Mouse (Mus musculus): ENCODE measurements at regions not wholly inside any gene's neighbourhood (a gene's known extent, or its start where the extent isn't known, plus 50 kb on each side); places are given as distances from the start of the nearest gene placed in this dataset.

DNA sequence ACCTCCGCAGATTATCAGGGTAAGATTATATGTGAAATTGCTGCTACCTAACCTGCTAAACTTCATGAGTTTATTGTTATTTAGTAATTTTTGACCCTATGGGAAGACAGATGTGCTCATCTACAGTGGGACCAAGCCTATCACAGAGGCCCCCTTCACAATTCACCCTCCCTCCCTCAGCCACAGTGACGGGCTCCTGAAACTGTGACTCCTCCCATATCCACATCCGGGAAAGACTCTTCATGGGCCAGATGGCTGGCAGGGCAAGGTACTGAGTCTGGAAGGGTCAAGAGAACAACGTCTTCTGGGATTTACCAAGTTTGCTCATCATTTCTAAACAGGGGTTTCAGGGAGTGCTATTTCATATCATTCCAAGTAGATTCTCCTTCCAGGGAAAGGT is 84.1 kb upstream of the Irs2 start:
- ATAC-seq (ENCODE audit: low TSS enrichment), result no peak

DNA sequence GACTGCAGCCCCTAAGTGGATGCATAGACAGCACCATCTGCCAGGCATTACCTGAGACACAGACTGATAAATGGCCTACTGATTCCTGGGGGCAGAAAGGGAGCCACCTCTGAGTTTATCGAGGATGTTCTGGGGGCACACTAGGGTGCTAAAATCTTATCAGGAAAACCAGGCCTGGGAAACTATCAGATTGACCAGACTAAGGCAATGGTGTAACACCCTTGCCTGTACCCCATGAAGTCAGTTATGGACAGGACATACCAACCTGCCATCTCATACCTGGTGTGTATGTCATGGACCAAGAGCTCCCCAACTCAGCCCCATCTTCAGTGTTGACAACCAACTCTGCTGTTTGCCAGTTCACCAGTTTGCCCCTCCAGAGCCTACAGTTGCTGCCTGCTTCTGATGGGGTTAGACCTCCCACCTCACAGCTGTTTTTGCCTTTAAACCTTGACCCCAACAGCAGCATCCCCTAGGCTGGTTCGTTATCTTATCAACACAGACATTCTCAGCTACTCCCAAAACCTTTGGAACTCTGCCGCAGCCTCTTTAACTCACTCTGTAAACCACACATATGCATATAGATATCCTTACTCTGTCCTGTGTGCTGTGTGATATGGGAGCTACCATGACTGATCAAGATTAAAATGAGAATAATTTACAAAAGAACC is 83.6 kb upstream of the Irs2 start:
- ATAC-seq (ENCODE audit: low TSS enrichment), result no peak

DNA sequence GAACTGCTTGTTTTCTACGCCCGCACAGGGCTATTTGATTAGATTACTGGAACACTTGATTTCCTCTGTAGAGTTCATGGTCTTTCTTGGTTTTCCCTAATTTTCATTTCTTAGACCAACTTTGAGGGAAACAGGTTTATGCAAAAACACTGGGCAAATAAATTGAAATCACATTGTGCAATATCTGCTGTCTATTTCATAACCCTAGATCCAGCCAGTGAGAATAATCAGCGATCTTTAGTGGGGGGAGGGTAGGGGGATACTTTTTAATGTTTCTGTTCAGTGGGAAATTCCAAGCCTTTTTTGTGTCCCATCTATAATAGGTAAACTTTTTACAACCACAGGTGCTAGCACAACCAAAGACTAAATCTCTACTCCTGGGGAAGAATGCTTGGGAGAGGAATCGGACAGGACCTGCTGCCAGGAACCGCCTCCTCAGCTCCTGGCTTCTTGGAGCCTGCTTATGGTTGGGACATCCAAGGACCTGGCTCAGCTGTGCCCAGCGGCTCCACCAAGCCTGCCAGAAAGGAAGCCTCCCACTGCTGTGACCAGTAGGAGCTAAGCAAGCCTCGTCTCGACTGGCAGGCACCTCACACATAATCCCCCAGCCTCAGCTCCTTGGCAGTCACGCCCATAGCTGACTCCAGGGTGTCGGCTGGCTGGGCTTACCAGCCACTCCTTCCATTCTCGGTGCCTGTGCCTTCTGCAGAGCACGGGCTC is 80.8 kb upstream of the Irs2 start:
- ATAC-seq (ENCODE audit: low TSS enrichment), result peak; percentile 90

DNA sequence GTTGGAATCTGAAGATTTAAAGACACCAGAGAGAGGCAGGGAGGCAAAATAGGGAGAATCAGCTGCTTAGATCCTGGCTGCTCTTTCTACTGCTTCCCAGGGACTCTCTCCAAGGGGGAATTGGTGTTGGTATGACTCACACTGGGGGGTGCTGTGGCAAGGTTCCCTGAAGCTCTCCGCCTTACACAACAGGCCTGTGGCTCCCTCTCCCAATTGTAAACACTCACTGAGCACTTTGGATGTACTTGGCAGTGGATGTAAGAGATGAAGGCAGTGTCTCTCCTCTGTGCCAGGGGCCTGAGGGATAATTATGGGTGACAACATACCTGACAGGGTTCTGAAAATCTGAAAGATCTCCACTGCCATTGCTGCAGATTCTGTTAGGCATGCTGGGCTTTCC is 77.0 kb upstream of the Irs2 start:
- ATAC-seq (ENCODE audit: low TSS enrichment), result peak; percentile 94

DNA sequence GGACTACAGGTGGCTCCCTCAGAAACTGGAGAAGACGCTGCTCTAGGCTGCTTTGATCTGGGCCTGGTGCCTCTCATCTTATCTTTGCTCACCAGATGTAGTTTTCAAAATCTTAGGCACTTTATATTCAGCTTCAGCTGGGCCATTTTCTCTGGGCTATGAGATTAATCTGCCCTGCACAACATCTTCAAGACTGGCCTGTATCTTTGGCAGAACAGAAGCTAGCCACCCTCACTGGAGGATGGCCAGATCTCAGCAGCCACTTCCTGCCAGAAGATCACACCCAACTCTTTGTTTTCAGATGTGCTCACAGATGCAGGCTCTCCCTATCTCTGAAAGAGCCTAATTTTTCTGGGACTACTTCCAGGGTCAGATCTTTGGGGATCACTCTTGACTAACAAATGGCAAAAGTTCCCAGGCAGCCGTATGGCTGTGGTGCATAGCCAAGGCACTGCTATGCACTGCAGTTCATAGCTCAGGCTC is 75.8 kb upstream of the Irs2 start:
- no peak for ATAC-seq (ENCODE audit: low TSS enrichment)

DNA sequence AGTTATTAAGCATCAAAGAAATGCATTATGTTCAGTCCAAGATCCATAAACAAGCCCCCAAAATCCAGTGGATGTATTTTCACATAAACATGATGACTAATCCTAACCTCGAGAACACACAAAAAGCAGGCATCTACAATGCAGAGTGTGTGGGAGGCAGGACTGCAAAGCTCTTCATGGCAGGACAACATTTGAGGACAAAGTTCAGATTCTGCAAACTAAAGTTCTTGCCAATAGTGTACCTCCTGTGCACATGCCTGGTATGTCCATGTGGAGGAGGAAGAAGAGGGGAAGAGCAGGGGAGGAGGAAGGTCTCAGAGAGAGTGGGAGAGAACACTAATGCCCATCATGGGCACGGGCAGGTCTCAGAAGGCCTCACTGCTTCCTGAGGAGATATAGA is 72.6 kb upstream of the Irs2 start:
- no peak for ATAC-seq (ENCODE audit: low TSS enrichment)

DNA sequence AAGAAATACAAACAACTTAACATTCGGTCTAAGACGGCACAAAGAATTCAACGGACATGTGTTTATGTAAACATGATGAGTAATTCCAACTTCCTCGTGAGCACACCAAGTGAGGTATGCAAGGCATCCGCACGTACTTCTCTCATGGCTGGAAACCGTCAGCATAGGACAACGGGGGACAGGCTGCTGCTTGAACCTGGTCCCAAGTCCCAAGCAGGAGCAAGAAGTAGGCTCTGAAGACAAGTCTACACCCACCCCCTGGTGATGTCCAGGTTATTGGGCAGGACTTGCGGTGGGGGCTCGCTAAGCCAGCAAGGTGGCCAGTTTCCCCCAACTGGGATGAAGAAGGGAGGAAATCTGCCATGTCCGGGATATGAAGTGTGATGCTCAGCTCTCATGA is 71.5 kb upstream of the Irs2 start:
- no peak for ATAC-seq (ENCODE audit: low TSS enrichment)

DNA sequence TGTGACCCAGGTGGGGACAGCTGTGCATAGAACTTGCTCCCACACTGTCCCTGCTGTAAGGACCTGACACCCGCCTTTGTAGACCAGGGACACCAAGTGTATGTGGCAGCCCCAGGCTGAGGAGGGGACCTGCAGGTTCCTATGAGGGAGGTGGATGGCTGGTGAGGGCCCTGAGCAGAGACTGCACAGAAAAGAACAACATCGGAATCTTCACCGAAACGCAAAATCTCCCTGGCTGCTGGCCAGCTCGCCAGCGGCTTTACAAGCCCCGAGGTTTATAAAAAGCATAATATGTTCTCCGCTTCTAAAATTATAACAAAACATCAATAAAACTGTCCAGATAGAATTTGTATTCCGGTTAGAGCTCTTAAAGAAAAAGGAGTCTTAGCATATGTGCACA is 68.9 kb upstream of the Irs2 start:
- ATAC-seq (ENCODE audit: low TSS enrichment), result 0 out of 2 replicates have a peak, but pooled peaks have one; percentile 23

DNA sequence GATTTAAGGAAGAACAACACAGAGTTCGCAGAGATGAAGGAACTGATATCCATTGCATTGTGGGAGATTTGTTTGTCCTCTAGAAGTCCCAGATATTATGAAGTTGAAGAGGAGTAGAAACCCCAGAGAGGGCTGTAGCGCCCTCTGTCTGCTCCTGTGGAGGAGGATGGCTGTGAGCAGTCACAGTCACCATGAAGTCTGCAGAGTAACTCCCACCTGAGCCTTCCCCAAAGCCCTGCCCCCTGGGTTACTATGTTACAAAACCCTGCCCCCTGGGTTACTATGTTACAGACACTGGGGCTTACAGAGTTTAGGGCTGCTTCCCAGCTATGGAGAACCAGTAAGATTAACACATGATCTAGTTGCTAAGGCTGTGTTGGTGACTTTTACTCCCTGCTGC is 62.9 kb upstream of the Irs2 start:
- no peak for ATAC-seq (ENCODE audit: low TSS enrichment)

DNA sequence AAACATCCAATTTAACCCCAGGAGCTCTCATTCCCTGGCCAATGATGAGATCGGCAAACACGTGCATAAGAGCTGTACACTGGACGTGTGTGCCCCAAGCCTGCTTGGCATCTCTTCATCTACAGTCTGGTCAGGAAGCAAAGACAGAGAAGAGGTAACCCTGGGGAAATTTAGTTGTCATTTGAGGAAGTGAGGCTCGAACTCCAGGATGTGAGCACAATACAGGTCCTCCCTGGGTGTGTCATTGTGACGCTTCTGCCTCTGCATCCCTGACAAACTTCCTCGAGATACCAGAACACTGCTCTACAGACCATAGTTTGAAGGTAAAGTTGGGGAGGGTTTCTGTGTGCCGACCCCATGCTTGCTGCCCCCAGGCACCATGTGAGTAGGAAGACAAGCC is 59.2 kb upstream of the Irs2 start:
- no peak for ATAC-seq (ENCODE audit: low TSS enrichment)

DNA sequence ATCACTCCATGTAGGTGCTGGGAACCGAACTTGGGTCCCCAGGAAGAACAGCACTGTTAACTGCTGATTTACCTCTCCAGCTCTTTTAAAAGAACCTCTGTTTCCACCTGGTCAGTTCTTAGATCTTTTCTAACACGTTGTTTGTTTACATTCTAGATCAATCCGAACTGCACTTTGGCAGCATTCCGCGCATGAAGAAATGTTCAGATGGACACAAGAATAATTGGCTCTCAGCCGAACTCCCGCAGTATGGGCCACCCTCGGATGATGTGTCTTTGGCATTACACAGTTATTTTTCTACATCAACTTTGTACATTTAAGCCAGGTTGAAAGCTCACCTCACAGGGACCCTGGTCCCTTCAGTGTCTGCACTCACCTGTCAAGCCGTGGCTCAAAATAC is 57.7 kb upstream of the Irs2 start:
- ATAC-seq (ENCODE audit: low TSS enrichment), result no peak

DNA sequence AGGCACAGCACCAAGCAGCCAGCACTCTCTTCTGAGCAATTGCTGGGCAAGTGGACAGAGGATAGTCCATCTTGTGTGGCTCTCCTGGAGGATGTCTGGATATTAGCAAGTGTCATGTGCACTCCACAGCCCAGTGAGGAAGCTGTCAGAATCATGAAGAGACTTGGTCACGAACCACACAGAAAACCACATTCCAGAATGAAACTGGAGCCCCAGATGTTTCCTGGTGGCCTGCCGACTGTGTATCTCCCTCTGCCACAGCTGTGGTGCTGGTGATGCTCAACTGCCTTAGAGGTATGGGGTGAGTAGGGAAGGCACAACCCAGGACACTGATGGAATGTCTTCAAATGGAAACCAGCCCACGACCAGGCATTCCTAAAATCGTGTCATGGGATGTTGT is 57.0 kb upstream of the Irs2 start:
- no peak for ATAC-seq (ENCODE audit: low TSS enrichment)

DNA sequence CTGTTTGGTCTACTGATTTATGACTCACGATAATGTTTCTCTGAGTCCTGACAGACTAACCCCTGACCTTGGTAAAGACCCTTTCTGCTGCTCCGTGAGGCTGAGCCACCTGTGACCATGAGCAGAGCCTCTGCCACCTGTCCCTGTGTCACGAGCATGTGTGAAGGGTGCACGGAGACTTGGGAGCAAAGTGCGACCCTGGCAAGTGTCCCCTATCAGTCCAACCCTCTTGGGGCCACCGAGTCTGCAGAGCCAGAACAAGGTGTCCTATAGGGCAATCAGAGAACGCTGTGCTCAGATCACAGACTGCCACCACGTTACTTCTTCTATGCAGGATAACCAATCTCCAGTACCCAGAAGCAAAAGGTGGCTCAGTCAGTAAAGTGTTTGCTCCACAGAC is 54.8 kb upstream of the Irs2 start:
- ATAC-seq (ENCODE audit: low TSS enrichment), result no peak

DNA sequence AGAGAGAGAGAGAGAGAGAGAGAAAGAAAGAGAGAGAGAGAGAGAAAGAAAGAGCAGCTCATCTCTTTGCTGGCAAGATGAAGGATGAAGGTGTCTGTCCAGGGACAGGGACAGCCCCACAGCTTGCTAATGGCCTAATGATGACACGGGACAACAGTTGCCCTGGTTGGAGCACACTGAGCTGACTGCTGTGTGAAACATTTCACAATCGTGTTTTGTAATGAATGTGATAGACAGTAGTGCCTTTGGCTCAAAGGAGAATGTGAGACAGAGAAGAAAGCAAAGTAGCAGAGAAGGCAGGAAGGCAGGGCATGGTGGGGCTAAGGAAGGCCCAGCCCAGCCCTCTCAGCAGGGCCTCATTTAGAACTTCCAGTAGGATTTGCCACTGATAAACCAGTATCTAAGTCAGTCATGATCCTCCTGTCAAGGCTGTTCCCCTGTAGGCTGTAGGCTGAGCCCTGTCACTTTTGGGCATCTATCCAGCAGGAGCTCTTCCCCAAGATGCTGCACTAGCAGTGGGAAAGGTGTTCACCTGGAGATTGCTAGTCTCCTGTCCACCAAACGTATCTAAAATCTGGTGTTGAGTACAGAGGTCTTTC is 54.2 kb upstream of the Irs2 start:
- ATAC-seq (ENCODE audit: low TSS enrichment), result no peak

DNA sequence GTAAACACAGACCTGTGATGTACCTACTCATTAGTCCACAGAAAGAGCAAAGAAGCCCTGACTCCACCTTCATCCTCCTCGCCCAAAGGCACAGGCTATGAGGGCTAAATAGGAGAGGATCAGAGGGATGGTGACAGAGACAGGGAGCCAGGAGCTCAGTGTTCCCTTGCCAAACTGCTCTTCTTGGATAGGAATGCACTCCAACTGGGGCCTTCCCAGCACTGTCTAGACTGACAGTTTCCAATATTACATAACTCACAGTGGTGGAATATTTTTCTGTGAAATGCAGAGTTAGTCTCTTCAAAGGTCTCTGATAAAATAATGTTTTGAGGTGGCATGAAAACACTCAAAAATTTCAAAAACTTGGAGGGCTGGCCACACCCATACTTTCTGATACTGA is 53.5 kb upstream of the Irs2 start:
- peak; percentile 70; the same call in 1 of the 2 replicates for ATAC-seq (ENCODE audit: low TSS enrichment)

DNA sequence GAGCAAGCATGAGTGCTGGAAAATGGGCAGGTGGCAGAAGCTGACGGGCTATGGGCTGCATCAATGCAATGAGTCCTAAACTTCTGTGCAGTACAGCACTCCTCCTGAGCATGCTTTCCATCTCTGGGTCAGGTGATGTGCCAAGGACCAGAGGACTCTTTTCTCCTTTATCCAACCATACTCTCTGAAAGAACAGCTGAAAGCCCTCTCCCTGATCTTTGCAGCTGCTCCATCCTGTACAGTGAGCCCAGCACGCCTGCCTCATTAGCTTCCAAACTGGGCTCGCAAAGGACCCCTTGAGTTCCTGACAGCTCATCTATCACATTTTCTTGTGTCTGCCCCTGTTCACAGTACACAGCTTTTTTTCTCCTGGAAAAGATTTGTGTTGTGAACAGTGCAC is 52.3 kb upstream of the Irs2 start:
- no peak for ATAC-seq (ENCODE audit: low TSS enrichment)

DNA sequence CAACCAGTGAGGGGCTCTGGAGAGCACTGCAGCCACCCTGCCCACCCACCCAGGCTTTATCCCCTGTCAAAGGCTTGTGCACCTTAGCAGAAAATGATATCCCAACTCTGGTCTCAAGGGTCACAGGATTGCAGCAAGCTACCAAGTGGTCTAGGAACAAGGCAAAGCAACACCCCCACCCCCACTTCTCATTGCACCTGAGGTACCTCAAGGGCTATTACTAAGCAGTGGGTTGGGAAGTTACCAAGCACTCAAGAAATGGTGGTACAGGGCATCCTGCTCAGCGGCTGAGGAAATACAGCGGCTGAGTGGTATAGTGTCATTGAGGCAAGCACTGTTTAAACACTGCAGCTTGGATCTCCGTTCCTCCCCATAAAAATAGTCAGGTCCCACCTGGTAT is 50.1 kb upstream of the Irs2 start:
- ATAC-seq (ENCODE audit: low TSS enrichment), result no peak

Measured in frontal cortex, adult (tissue).